Mouse (Mus musculus) ovary, postnatal 14 days (tissue): ENCODE results near the gene Fcgr2b.
"Not testable (repeated sequence)": the region's sequence is repeated elsewhere in the genome, so short reads cannot be mapped to it uniquely, and the experiment has no call there.

ENCODE experiments used
- DNase-seq: peaks from one replicate; pipeline ENCODE4 v3.0.0; 2022; ENCODE audit warnings: low spot score

The Fcgr2b gene

GRCm38 (mm10) chr1:170975751-170976161, 591 bp downstream of the Fcgr2b start:
- DNase-seq, result no peak

GRCm38 (mm10) chr1:170975350-170975749, 997 bp downstream of the Fcgr2b start:
- not testable (repeated sequence) for DNase-seq

GRCm38 (mm10) chr1:170974736-170975135, 1.6 kb downstream of the Fcgr2b start:
- DNase-seq, result no peak

GRCm38 (mm10) chr1:170974171-170974570, 2.2 kb downstream of the Fcgr2b start:
- no peak for DNase-seq

- no peak for DNase-seq
Observed at GRCm38 (mm10) chr1:170972936-170973335, 3.4 kb downstream of the Fcgr2b start.

- no peak for DNase-seq
Observed at GRCm38 (mm10) chr1:170972494-170972893, 3.9 kb downstream of the Fcgr2b start.

- DNase-seq, result no peak
Observed at GRCm38 (mm10) chr1:170968576-170968975, 7.8 kb downstream of the Fcgr2b start.

- no peak for DNase-seq
Observed at GRCm38 (mm10) chr1:170967581-170967980, 8.8 kb downstream of the Fcgr2b start.

- DNase-seq, result no peak
Observed at GRCm38 (mm10) chr1:170963087-170963486, 13.3 kb downstream of the Fcgr2b start.

- no peak for DNase-seq
Observed at GRCm38 (mm10) chr1:170962301-170962700, 14.0 kb downstream of the Fcgr2b start.

- DNase-seq, result no peak
Observed at GRCm38 (mm10) chr1:170961101-170961500, 15.2 kb downstream of the Fcgr2b start.

- DNase-seq, result no peak
Observed at GRCm38 (mm10) chr1:170959791-170960190, 16.6 kb downstream of the Fcgr2b start.

- DNase-seq, result no peak
Observed at GRCm38 (mm10) chr1:170958225-170958624, 18.1 kb downstream of the Fcgr2b start.

- no peak for DNase-seq
Observed at GRCm38 (mm10) chr1:170953192-170953591, 23.2 kb downstream of the Fcgr2b start.

- no peak for DNase-seq
Observed at GRCm38 (mm10) chr1:170950772-170951171, 25.6 kb downstream of the Fcgr2b start.

- DNase-seq, result not testable (repeated sequence)
Observed at GRCm38 (mm10) chr1:170944908-170945307, 31.4 kb downstream of the Fcgr2b start.

GRCm38 (mm10) chr1:170944151-170944550, 32.2 kb downstream of the Fcgr2b start:
- not testable (repeated sequence) for DNase-seq

- DNase-seq, result no peak
Observed at GRCm38 (mm10) chr1:170939255-170939654, 37.1 kb downstream of the Fcgr2b start.

- DNase-seq, result no peak
Observed at GRCm38 (mm10) chr1:170934383-170934782, 42.0 kb downstream of the Fcgr2b start.

GRCm38 (mm10) chr1:170933940-170934339, 42.4 kb downstream of the Fcgr2b start:
- DNase-seq, result no peak

GRCm38 (mm10) chr1:170933386-170933920, 42.9 kb downstream of the Fcgr2b start:
- no peak for DNase-seq

- no peak for DNase-seq
Observed at GRCm38 (mm10) chr1:170932043-170932442, 44.3 kb downstream of the Fcgr2b start.

GRCm38 (mm10) chr1:170929245-170929644, 47.1 kb downstream of the Fcgr2b start:
- no peak for DNase-seq

GRCm38 (mm10) chr1:170928467-170928866, 47.9 kb downstream of the Fcgr2b start:
- no peak for DNase-seq

GRCm38 (mm10) chr1:170927378-170927777, 49.0 kb downstream of the Fcgr2b start, which contains the start of gene Fcrla:
Fcrla (minus strand) TSS chr1:170927583.
- no peak for DNase-seq
